Mouse (Mus musculus) ES-E14 (cell line): ENCODE measurements at regions not wholly inside any gene's neighbourhood (a gene's known extent, or its start where the extent isn't known, plus 50 kb on each side); places are given as distances from the start of the nearest gene placed in this dataset.
"Not testable (repeated sequence)": the region's sequence is repeated elsewhere in the genome, so short reads cannot be mapped to it uniquely, and the experiment has no call there.

Source experiments
- DNase-seq: peaks from one replicate; pipeline ENCODE4 v3.0.0-alpha.2; 2013; ENCODE audit warnings: low read depth, low spot score
- H3K27ac ChIP-seq: 2 replicates; pipeline ENCODE4 v1.5.1; 2012; ENCODE audit warnings: low read depth, mild to moderate bottlenecking, low read length, moderate library complexity, mixed read lengths; ENCODE audit not compliant: poor library complexity, insufficient read depth, severe bottlenecking
- H3K36me3 ChIP-seq: 2 replicates; pipeline ENCODE4 v1.6.1; 2012; ENCODE audit warnings: mild to moderate bottlenecking, low read length, moderate library complexity, mixed read lengths; ENCODE audit not compliant: control insufficient read depth, poor library complexity, insufficient read depth, severe bottlenecking
- H3K4me1 ChIP-seq, 2 experiments: fragments of 150-350 bp in 1 of 2; sonication (generic) in 1 of 2; 2 replicates each; pipeline ENCODE4 v1.6.1; 2012; ENCODE audit warnings: low read length in 2 of 2, mild to moderate bottlenecking in 1 of 2, mixed read lengths in 1 of 2; ENCODE audit not compliant: control insufficient read depth in 2 of 2, insufficient read depth in 2 of 2, poor library complexity in 1 of 2
- H3K4me3 ChIP-seq, 2 experiments: fragments of 150-350 bp in 1 of 2; sonication (generic) in 1 of 2; 2 replicates each; pipeline ENCODE4 v1.5.1; 2012; ENCODE audit warnings: low read length in 2 of 2, low read depth in 1 of 2, mild to moderate bottlenecking in 1 of 2, mixed read lengths in 1 of 2; ENCODE audit not compliant: insufficient read depth in 1 of 2, poor library complexity in 1 of 2, severe bottlenecking in 1 of 2
- H3K9ac ChIP-seq: 2 replicates; pipeline ENCODE4 v1.6.1; 2012; ENCODE audit warnings: low read depth, mild to moderate bottlenecking, low read length, mixed read lengths; ENCODE audit not compliant: poor library complexity, insufficient read depth, severe bottlenecking
- H3K9me3 ChIP-seq: fragments of 150-350 bp; sonication (generic); 2 replicates; pipeline ENCODE4 v1.6.1; 2012; ENCODE audit warnings: low read depth, mild to moderate bottlenecking, low read length; ENCODE audit not compliant: control insufficient read depth, insufficient read depth
- CHD2 ChIP-seq: IDR thresholded peaks from 2 replicates; pipeline ENCODE4 v1.6.1; 2014; ENCODE audit warnings: mild to moderate bottlenecking, low read depth, low read length, inconsistent platforms
- HCFC1 ChIP-seq: IDR thresholded peaks from 2 replicates; pipeline ENCODE4 v1.6.1; 2012; ENCODE audit warnings: low read length, inconsistent platforms, borderline replicate concordance; ENCODE audit not compliant: insufficient read depth
- MAFK ChIP-seq: IDR thresholded peaks from 2 replicates; pipeline ENCODE4 v1.6.1; 2014; ENCODE audit warnings: mild to moderate bottlenecking, low read depth, low read length, inconsistent platforms; ENCODE audit not compliant: insufficient read depth
- ZC3H11A ChIP-seq: IDR thresholded peaks from 2 replicates; pipeline ENCODE4 v1.6.1; 2012; ENCODE audit warnings: low read depth, mild to moderate bottlenecking, inconsistent platforms, low read length, borderline replicate concordance
- ZNF384 ChIP-seq: IDR thresholded peaks from 2 replicates; pipeline ENCODE4 v1.6.1; 2012; ENCODE audit warnings: low read depth, low read length, inconsistent platforms
- in situ Hi-C, 2 experiments: fragments of 600-800 bp; cut with MboI; formaldehyde crosslinking; loops; one replicate each; pipeline ENCODE4 v1.15.1; 2025; ENCODE audit warnings: low sequenced_read_pairs in 2 of 2, inconsistent platforms in 1 of 2; ENCODE audit not compliant: unreplicated experiment in 2 of 2

DNA sequence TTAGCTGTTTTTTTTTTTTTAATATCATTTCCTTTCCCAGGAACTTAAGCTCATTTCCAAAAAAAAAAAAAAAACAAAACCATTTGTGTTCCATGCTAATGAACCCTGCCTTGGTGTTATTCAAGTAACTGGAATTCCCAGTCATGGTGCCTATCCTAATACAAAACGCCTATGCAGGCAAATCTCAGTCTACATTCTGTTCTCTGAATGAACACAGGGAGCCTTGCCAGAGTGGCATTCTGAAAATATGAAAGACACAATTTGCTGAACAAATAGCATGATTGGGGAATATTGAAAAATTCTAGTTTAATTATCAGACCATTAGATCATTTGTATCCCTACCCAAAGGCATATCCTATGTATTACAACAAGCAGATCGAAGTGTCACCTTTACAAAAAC is 80.9 kb upstream of the Gm10985 start:
- H3K4me1 ChIP-seq = no peaks in the 10 kb centered on the region
- no peaks in the 10 kb centered on the region for H3K9me3 ChIP-seq
- DNase-seq = no peak
- no peaks in the 10 kb centered on the region for H3K36me3 ChIP-seq
- TF ChIP-seq ZNF384 (no peak), MAFK (no peak), HCFC1 (no peak), ZC3H11A (no peak), CHD2 (no peak)
- no peak overlapping the region for H3K9ac ChIP-seq
- in situ Hi-C loops = no loop called here
- H3K4me3 ChIP-seq = no peak overlapping the region
- no peak overlapping the region for H3K27ac ChIP-seq

GRCm38 (mm10) chr3:53761514-53762075 is 83.3 kb upstream of the Gm10985 start:
- no peak overlapping the region for H3K9ac ChIP-seq
- no peaks in the 10 kb centered on the region for H3K9me3 ChIP-seq
- in situ Hi-C loops = no loop called here
- no peaks in the 10 kb centered on the region for H3K4me1 ChIP-seq
- no peak overlapping the region for H3K4me3 ChIP-seq
- DNase-seq = no peak
- no peak overlapping the region for H3K27ac ChIP-seq
- no peak for TF ChIP-seq MAFK
- TF ChIP-seq ZC3H11A = no peak
- TF ChIP-seq HCFC1 = no peak
- TF ChIP-seq CHD2 = no peak
- H3K36me3 ChIP-seq = no peaks in the 10 kb centered on the region

DNA sequence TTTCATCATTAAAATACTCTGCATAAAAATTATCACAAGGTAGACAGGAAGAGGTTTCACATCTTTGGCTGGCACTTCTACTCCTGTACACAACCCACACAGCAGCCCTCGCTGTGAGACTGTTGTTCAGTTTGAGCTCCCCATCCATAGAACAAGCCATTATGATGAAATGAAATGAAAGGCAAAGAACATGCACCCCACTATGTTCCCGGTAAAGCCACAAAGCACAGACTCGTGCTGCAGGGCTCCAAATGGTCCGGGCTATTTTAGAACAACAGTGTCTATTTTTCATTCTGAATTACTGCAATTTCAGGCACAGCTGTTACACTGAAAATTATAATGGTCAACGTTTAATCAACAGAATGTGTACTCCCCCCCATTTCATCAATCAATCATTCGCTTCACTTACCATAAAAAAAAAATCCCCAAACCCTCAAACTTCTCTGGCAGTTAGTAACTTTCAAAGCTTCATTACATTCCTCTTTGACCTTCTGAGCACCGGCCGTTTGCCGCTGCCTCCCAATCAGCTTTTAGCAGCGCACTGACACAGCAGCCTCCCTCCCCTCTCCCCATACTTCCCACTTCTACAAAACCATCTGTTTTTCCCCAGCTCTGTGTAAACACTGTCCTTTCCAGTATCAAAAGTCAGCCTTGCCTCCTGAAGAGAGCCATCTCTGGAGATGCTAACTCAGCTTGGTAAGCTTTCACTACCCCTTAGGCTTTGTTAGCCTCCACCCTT is 88.6 kb upstream of the Gm10985 start:
- in situ Hi-C loops = no loop called here
- TF ChIP-seq CHD2 (no peak), MAFK (no peak)
- no peaks in the 10 kb centered on the region for H3K4me1 ChIP-seq
- no peaks in the 10 kb centered on the region for H3K9me3 ChIP-seq
- H3K27ac ChIP-seq = no peak overlapping the region
- no peak for DNase-seq
- no peak overlapping the region for H3K4me3 ChIP-seq
- no peak overlapping the region for H3K9ac ChIP-seq
- H3K36me3 ChIP-seq = no peaks in the 10 kb centered on the region

GRCm38 (mm10) chr3:53737161-53737560 is 80.0 kb upstream of the Frem2 start:
- in situ Hi-C loops = loop anchor here in 1 of 2 experiments (10.0 kb wide), 1 partner anchor 212 kb away; no protein-coding TSS in a partner anchor
- H3K27ac ChIP-seq = no peak overlapping the region

GRCm38 (mm10) chr3:53735607-53736006 is 78.5 kb upstream of the Frem2 start:
- H3K9ac ChIP-seq, H3K4me3 ChIP-seq, H3K36me3 ChIP-seq, H3K9me3 ChIP-seq, H3K4me1 ChIP-seq, H3K27ac ChIP-seq, DNase-seq: not testable (repeated sequence)
- in situ Hi-C loops = loop anchor here in 1 of 2 experiments (10.0 kb wide), 1 partner anchor 211 kb away; no protein-coding TSS in a partner anchor

More at GRCm38 (mm10) chr3:53737161-53737560, 80.0 kb upstream of the Frem2 start:
- no peak for DNase-seq
- H3K9me3 ChIP-seq = no peaks in the 10 kb centered on the region
- no peak overlapping the region for H3K9ac ChIP-seq
- TF ChIP-seq ZC3H11A (no peak), HCFC1 (no peak), ZNF384 (no peak), CHD2 (no peak), MAFK (no peak)
- no peaks in the 10 kb centered on the region for H3K36me3 ChIP-seq
- no peaks in the 10 kb centered on the region for H3K4me1 ChIP-seq
- no peak overlapping the region for H3K4me3 ChIP-seq
